Mouse (Mus musculus) thymus, adult 2 months (tissue): ENCODE measurements around the gene Etv6. TPM values are rescaled to one million over a fixed set of nuclear protein-coding genes. Genes with fewer than 3 reads are reported as not detected.

Experiments used
- DNase-seq: peaks from one replicate; pipeline ENCODE4 v3.0.0; 2021
- H3K27ac ChIP-seq: fragments of 200-500 bp; 2 replicates; pipeline ENCODE4 v1.5.1; 2012; ENCODE audit warnings: low read length, control low read depth; ENCODE audit not compliant: control insufficient read depth, insufficient read depth
- H3K27me3 ChIP-seq: fragments of 200-500 bp; 2 replicates; pipeline ENCODE4 v1.6.1; 2012; ENCODE audit warnings: mild to moderate bottlenecking, low read length, moderate library complexity, mixed read lengths; ENCODE audit not compliant: control insufficient read depth, insufficient read depth
- H3K36me3 ChIP-seq: fragments of 200-500 bp; 2 replicates; pipeline ENCODE4 v1.6.1; 2012; ENCODE audit warnings: mild to moderate bottlenecking, low read length, moderate library complexity; ENCODE audit not compliant: control insufficient read depth, insufficient read depth
- H3K4me1 ChIP-seq: fragments of 200-500 bp; replicated peaks from 2 replicates; pipeline ENCODE4 v1.6.1; 2012; ENCODE audit warnings: low read length; ENCODE audit not compliant: control insufficient read depth, insufficient read depth
- H3K4me3 ChIP-seq: fragments of 200-500 bp; 2 replicates; pipeline ENCODE4 v1.5.1; 2012; ENCODE audit warnings: mild to moderate bottlenecking, low read length, control low read depth, moderate library complexity; ENCODE audit not compliant: control insufficient read depth, insufficient read depth
- CTCF ChIP-seq: fragments of 200-500 bp; IDR thresholded peaks from 2 replicates; pipeline ENCODE4 v1.5.1; 2012; ENCODE audit warnings: mild to moderate bottlenecking, control low read depth, low read length, moderate library complexity, borderline replicate concordance; ENCODE audit not compliant: control insufficient read depth, poor library complexity, insufficient read depth; ENCODE audit errors: extremely low read depth
- POLR2A ChIP-seq: fragments of 200-500 bp; IDR thresholded peaks from 2 replicates; pipeline ENCODE4 v1.6.1; 2012; ENCODE audit warnings: mild to moderate bottlenecking, low read length, control low read depth, moderate library complexity; ENCODE audit not compliant: control insufficient read depth, poor library complexity, insufficient read depth; ENCODE audit errors: extremely low read depth
- WGBS: fragments of 180-500 bp; shearing (Covaris S2); methylation state at CpG from one replicate; pipeline ENCODE4 v1.1.7; 2018; 5-methylcytosine and 5-hydroxymethylcytosine counted together
- polyA plus RNA-seq: library from polyadenylated mRNA; depleted of rRNA; stranded (reverse); fragments of >200 nt; gene quantifications from 2 replicates; pipeline ENCODE4 v1.2.3, GENCODE M21; 2012

The Etv6 gene
- polyA plus RNA-seq, 1 experiment, result 43.8 TPM

GRCm38 (mm10) chr6:134043545-134043944 lies 8.0 kb downstream of the Etv6 start:
- no peak for DNase-seq
- no peak for TF ChIP-seq CTCF
- no peak for TF ChIP-seq POLR2A
- Histone ChIP-seq H3K4me3 (no peak overlapping the region), H3K4me1 (peaks cover 74% of the 10 kb centered on the region), H3K27me3 (no peaks in the 10 kb centered on the region), H3K27ac (no peak overlapping the region), H3K36me3 (no peaks in the 10 kb centered on the region)
- 28% methylated on average over 7 of the region's 7 CpGs for WGBS

GRCm38 (mm10) chr6:134045092-134045868 lies 9.8 kb downstream of the Etv6 start:
- no peaks in the 10 kb centered on the region for H3K36me3 ChIP-seq
- WGBS, result 19% methylated on average over 9 of the region's 9 CpGs
- TF ChIP-seq POLR2A (no peak), CTCF (no peak)
- no peak overlapping the region for H3K4me3 ChIP-seq
- peaks cover 66% of the 10 kb centered on the region for H3K4me1 ChIP-seq
- no peak for DNase-seq
- H3K27ac ChIP-seq, result 0 out of 2 replicates have a peak overlapping the region, but pooled peaks have one; percentile 20
- H3K27me3 ChIP-seq, result no peaks in the 10 kb centered on the region

GRCm38 (mm10) chr6:134046136-134046535 lies 10.6 kb downstream of the Etv6 start:
- H3K4me3 ChIP-seq, result no peak overlapping the region
- WGBS, result 63% methylated on average over 5 of the region's 5 CpGs
- TF ChIP-seq CTCF (no peak), POLR2A (no peak)
- H3K4me1 ChIP-seq, result peaks cover 59% of the 10 kb centered on the region
- no peak for DNase-seq
- no peaks in the 10 kb centered on the region for H3K36me3 ChIP-seq
- H3K27ac ChIP-seq, result no peak overlapping the region
- no peaks in the 10 kb centered on the region for H3K27me3 ChIP-seq

- Histone ChIP-seq H3K4me3 (no peak overlapping the region), H3K27ac (no peak overlapping the region), H3K27me3 (no peaks in the 10 kb centered on the region), H3K4me1 (peaks cover 49% of the 10 kb centered on the region), H3K36me3 (no peaks in the 10 kb centered on the region)
- 80% methylated on average over 5 of the region's 5 CpGs for WGBS
- TF ChIP-seq CTCF, result no peak
- no peak for TF ChIP-seq POLR2A
- DNase-seq, result no peak
Measured at GRCm38 (mm10) chr6:134047249-134047648, 11.7 kb downstream of the Etv6 start.

- TF ChIP-seq POLR2A (no peak), CTCF (no peak)
- H3K4me1 ChIP-seq, result peaks cover 47% of the 10 kb centered on the region
- WGBS, result 17% methylated on average over 6 of the region's 6 CpGs
- no peak overlapping the region for H3K4me3 ChIP-seq
- H3K36me3 ChIP-seq, result no peaks in the 10 kb centered on the region
- H3K27me3 ChIP-seq, result no peaks in the 10 kb centered on the region
- DNase-seq, result no peak
- no peak overlapping the region for H3K27ac ChIP-seq
Measured at GRCm38 (mm10) chr6:134047974-134048373, 12.5 kb downstream of the Etv6 start.

DNA sequence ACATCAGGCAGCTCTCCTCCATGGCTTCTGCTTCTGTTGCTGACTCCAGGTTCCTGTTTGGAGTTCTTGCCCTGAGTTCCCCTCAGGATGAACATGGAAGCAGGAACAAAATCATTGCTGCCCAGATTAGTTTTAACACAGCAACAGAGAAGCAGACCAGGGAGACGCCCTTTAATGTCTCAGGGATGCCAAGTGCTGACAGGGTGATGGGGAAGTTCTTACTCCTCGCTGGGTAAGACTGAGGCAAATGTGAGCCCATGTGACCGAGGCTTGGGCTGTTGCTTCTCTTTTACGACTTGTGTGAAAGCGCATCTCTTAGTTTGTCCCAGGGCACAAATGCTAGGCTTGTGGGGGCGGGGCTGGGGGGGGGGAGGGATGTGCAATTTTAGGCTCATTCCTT lies 13.5 kb downstream of the Etv6 start:
- TF ChIP-seq POLR2A, result no peak
- Histone ChIP-seq H3K27me3 (no peaks in the 10 kb centered on the region), H3K4me3 (no peak overlapping the region), H3K27ac (no peak overlapping the region), H3K4me1 (peaks cover 45% of the 10 kb centered on the region), H3K36me3 (no peaks in the 10 kb centered on the region)
- no peak for DNase-seq
- 80% methylated on average over 6 of the region's 6 CpGs for WGBS
